Mouse (Mus musculus): Measurements from ENCODE around the gene Nbeal2.

GRCm38 (mm10) chr9:110649775-110650174 is 4.2 kb downstream of the Nbeal2 start:
- no peak for TF ChIP-seq POLR2A (IDR thresholded peaks at IDR 0.05; ENCODE audit: low read depth, low read length)
- no peak for TF ChIP-seq CTCF (IDR thresholded peaks at IDR 0.05; ENCODE audit: borderline replicate concordance, insufficient read depth, low read length)

Measured in embryonic fibroblast, embryonic 13.5 days (primary cell).